In genomic region chr9:121343122-121343876, GRCm38 (mm10) we compare ENCODE assay signal across 13 mouse cellular contexts. TPM values are rescaled to one million over a fixed set of nuclear protein-coding genes. Genes with fewer than 3 reads are reported as not detected.
DNase-seq lines count a peak whose midpoint lies in the region; ATAC-seq lines count a peak whose summit lies in the region.
"Had no signal": no experiment of that assay in that cellular context is flagged by ENCODE, and none has a peak within 500 bp of the region (broad histone marks: within the 10 kb centered on the region; RNA-seq: fewer than 3 reads in every experiment).

No protein-coding gene starts in this region.

- 78% methylated on average over 14 of the region's 14 CpGs for WGBS in forebrain, embryonic 13.5 days
- 82% methylated on average over 14 of the region's 14 CpGs for WGBS in forebrain, embryonic 16.5 days
- 88% methylated on average over 14 of the region's 14 CpGs for WGBS in kidney, embryonic 14.5 days
- WGBS in neural tube, embryonic 13.5 days = 82% methylated on average over 14 of the region's 14 CpGs
- WGBS in neural tube, embryonic 15.5 days = 84% methylated on average over 14 of the region's 14 CpGs
- WGBS in stomach, embryonic 16.5 days = 76% methylated on average over 14 of the region's 14 CpGs

- H3K4me3 ChIP-seq in forebrain, embryonic 13.5 days = no peak overlapping the region
- H3K4me3 ChIP-seq in forebrain, embryonic 16.5 days (replicated peaks; ENCODE audit: low read length) = no peak overlapping the region
- H3K4me3 ChIP-seq in kidney, embryonic 14.5 days (ENCODE audit: low read length) = no peak overlapping the region
- H3K4me3 ChIP-seq in neural tube, embryonic 13.5 days = no peak overlapping the region
- H3K4me3 ChIP-seq in neural tube, embryonic 15.5 days (replicated peaks) = no peak overlapping the region
- no peak overlapping the region for H3K4me3 ChIP-seq in stomach, embryonic 16.5 days (replicated peaks; ENCODE audit: low read length)

- H3K36me3 ChIP-seq in forebrain, embryonic 13.5 days (ENCODE audit: poor library complexity, severe bottlenecking) = peaks cover 3% of the 10 kb centered on the region; the same call in 1 of the 2 replicates
- H3K36me3 ChIP-seq in forebrain, embryonic 16.5 days (ENCODE audit: control insufficient read depth, insufficient read depth) = no peaks in the 10 kb centered on the region
- no peaks in the 10 kb centered on the region for H3K36me3 ChIP-seq in kidney, embryonic 14.5 days (ENCODE audit: control insufficient read depth, insufficient read depth, low read length)
- no peaks in the 10 kb centered on the region; the same call in 1 of the 2 replicates for H3K36me3 ChIP-seq in neural tube, embryonic 13.5 days
- H3K36me3 ChIP-seq in neural tube, embryonic 15.5 days = no peaks in the 10 kb centered on the region
- no peaks in the 10 kb centered on the region for H3K36me3 ChIP-seq in stomach, embryonic 16.5 days (ENCODE audit: control insufficient read depth, insufficient read depth, low read length)

- ATAC-seq in forebrain, embryonic 13.5 days = no peak
- ATAC-seq in forebrain, embryonic 16.5 days = no peak
- no peak for ATAC-seq in kidney, embryonic 14.5 days (ENCODE audit: low FRiP score, low TSS enrichment)
- ATAC-seq in neural tube, embryonic 13.5 days (ENCODE audit: low read depth) = no peak
- ATAC-seq in neural tube, embryonic 15.5 days (ENCODE audit: low FRiP score) = no peak
- ATAC-seq in stomach, embryonic 16.5 days (ENCODE audit: insufficient read depth, low FRiP score) = no peak
- ATAC-seq: inflammation-experienced regulatory T-cells, adult 6 months had no signal

- H3K9ac ChIP-seq in forebrain, embryonic 13.5 days = no peak overlapping the region
- no peak overlapping the region for H3K9ac ChIP-seq in forebrain, embryonic 16.5 days (replicated peaks; ENCODE audit: low read depth, low read length)
- H3K9ac ChIP-seq in kidney, embryonic 14.5 days (ENCODE audit: low read depth, low read length) = no peak overlapping the region
- H3K9ac ChIP-seq in neural tube, embryonic 13.5 days = no peak overlapping the region
- H3K9ac ChIP-seq in neural tube, embryonic 15.5 days (replicated peaks) = no peak overlapping the region
- no peak overlapping the region for H3K9ac ChIP-seq in stomach, embryonic 16.5 days (ENCODE audit: low read length)

- H3K4me2 ChIP-seq in forebrain, embryonic 13.5 days = no peak overlapping the region
- H3K4me2 ChIP-seq in forebrain, embryonic 16.5 days (ENCODE audit: low read length) = no peak overlapping the region
- no peak overlapping the region for H3K4me2 ChIP-seq in kidney, embryonic 14.5 days (replicated peaks; ENCODE audit: low read depth, low read length)
- H3K4me2 ChIP-seq in neural tube, embryonic 13.5 days = no peak overlapping the region
- H3K4me2 ChIP-seq in neural tube, embryonic 15.5 days = no peak overlapping the region
- H3K4me2 ChIP-seq in stomach, embryonic 16.5 days (ENCODE audit: low read depth, low read length) = no peak overlapping the region

- peaks cover 25% of the 10 kb centered on the region for H3K4me1 ChIP-seq in forebrain, embryonic 13.5 days
- peaks cover 8% of the 10 kb centered on the region for H3K4me1 ChIP-seq in forebrain, embryonic 16.5 days (replicated peaks; ENCODE audit: control insufficient read depth, insufficient read depth, low read length)
- H3K4me1 ChIP-seq in kidney, embryonic 14.5 days (ENCODE audit: control insufficient read depth, insufficient read depth, low read length) = peaks cover 5% of the 10 kb centered on the region; the same call in 1 of the 2 replicates
- H3K4me1 ChIP-seq in neural tube, embryonic 13.5 days (replicated peaks) = peaks cover 29% of the 10 kb centered on the region
- peaks cover 19% of the 10 kb centered on the region for H3K4me1 ChIP-seq in neural tube, embryonic 15.5 days
- H3K4me1 ChIP-seq in stomach, embryonic 16.5 days (ENCODE audit: control insufficient read depth, insufficient read depth, low read length) = peaks cover 18% of the 10 kb centered on the region

- H3K27ac ChIP-seq in forebrain, embryonic 13.5 days = peak overlapping the region; percentile 10; the same call in 1 of the 2 replicates
- H3K27ac ChIP-seq in forebrain, embryonic 16.5 days (ENCODE audit: low read length) = no peak overlapping the region
- no peak overlapping the region for H3K27ac ChIP-seq in kidney, embryonic 14.5 days (ENCODE audit: low read depth, low read length)
- H3K27ac ChIP-seq in neural tube, embryonic 13.5 days (replicated peaks) = 0 out of 2 replicates have a peak overlapping the region, but pooled peaks have one; percentile 0
- no peak overlapping the region for H3K27ac ChIP-seq in neural tube, embryonic 15.5 days (replicated peaks)
- H3K27ac ChIP-seq in stomach, embryonic 16.5 days (ENCODE audit: low read length) = 0 out of 2 replicates have a peak overlapping the region, but pooled peaks have one; percentile 19

- no peaks in the 10 kb centered on the region for H3K27me3 ChIP-seq in forebrain, embryonic 13.5 days
- no peaks in the 10 kb centered on the region for H3K27me3 ChIP-seq in forebrain, embryonic 16.5 days (replicated peaks; ENCODE audit: control insufficient read depth, insufficient read depth, low read length)
- H3K27me3 ChIP-seq in kidney, embryonic 14.5 days (ENCODE audit: control insufficient read depth, insufficient read depth, low read length) = no peaks in the 10 kb centered on the region
- no peaks in the 10 kb centered on the region for H3K27me3 ChIP-seq in neural tube, embryonic 13.5 days
- H3K27me3 ChIP-seq in neural tube, embryonic 15.5 days (replicated peaks) = no peaks in the 10 kb centered on the region
- no peaks in the 10 kb centered on the region for H3K27me3 ChIP-seq in stomach, embryonic 16.5 days (ENCODE audit: control insufficient read depth, insufficient read depth, low read length)

- DNase-seq in kidney, adult 18-20 months = peak; percentile 47
- DNase-seq in layer of hippocampus, adult 11-12 months (ENCODE audit: low spot score) = no peak
- DNase-seq: adrenal gland, postnatal 10 days; cerebellum, adult 18-20 months; lung, adult 18-20 months; midbrain, embryonic 14.5 days had no signal

- no peaks in the 10 kb centered on the region for H3K9me3 ChIP-seq in forebrain, embryonic 13.5 days (replicated peaks)
- no peaks in the 10 kb centered on the region for H3K9me3 ChIP-seq in forebrain, embryonic 16.5 days (ENCODE audit: control insufficient read depth, low read length)
- no peaks in the 10 kb centered on the region for H3K9me3 ChIP-seq in kidney, embryonic 14.5 days (ENCODE audit: control insufficient read depth, low read length)
- H3K9me3 ChIP-seq in neural tube, embryonic 13.5 days = no peaks in the 10 kb centered on the region
- H3K9me3 ChIP-seq in neural tube, embryonic 15.5 days (replicated peaks) = no peaks in the 10 kb centered on the region
- no peaks in the 10 kb centered on the region for H3K9me3 ChIP-seq in stomach, embryonic 16.5 days (replicated peaks; ENCODE audit: control insufficient read depth, low read length)

RNA-seq across cellular contexts. Expression of gene Trak1, which starts 46.0 kb away (rescaled TPM):
- 49.7 and 49.9 TPM in 2 replicates for polyA plus RNA-seq in forebrain, embryonic 13.5 days (2015; fragmentation: Nextera tagmentation; extraction: Ambion mirVana)
- 85.1 and 92.2 TPM in 2 replicates for polyA plus RNA-seq in forebrain, embryonic 16.5 days (2015; fragmentation: Nextera tagmentation; extraction: Ambion mirVana)
- polyA plus RNA-seq in kidney, embryonic 14.5 days (2014; fragmentation: Nextera tagmentation; extraction: Ambion mirVana) = 10.8 and 15.4 TPM in 2 replicates
- 43.4 and 44.3 TPM in 2 replicates for polyA plus RNA-seq in neural tube, embryonic 13.5 days (2015; fragmentation: Nextera tagmentation; extraction: Ambion mirVana)
- polyA plus RNA-seq in neural tube, embryonic 15.5 days (2015; fragmentation: Nextera tagmentation; extraction: Ambion mirVana) = 50.9 and 52.9 TPM in 2 replicates
- polyA plus RNA-seq in stomach, embryonic 16.5 days (2015; fragmentation: Nextera tagmentation; extraction: Ambion mirVana) = 24.1 and 25.1 TPM in 2 replicates

Comparison
In these comparisons a context has a peak if more than half of its experiments do, and no peak if none do; other contexts are left out.
1. H3K27ac ChIP-seq: peak in forebrain, embryonic 13.5 days (single experiment), neural tube, embryonic 13.5 days (single experiment) and stomach, embryonic 16.5 days (single experiment); none in forebrain, embryonic 16.5 days (single experiment), kidney, embryonic 14.5 days (single experiment) and neural tube, embryonic 15.5 days (single experiment).